Mouse (Mus musculus): Measurements from ENCODE around the gene Prss2.
"Not testable (repeated sequence)": the region's sequence is repeated elsewhere in the genome, so short reads cannot be mapped to it uniquely, and the experiment has no call there.

Gene Prss2

GRCm38 (mm10) chr6:41521487-41521886, at the start of gene Prss2:
Gene Prss2 (plus strand): TSS chr6:41521787.
- in situ Hi-C loops (cut with MboI; ENCODE audit: low sequenced_read_pairs), result no loop called here

DNA sequence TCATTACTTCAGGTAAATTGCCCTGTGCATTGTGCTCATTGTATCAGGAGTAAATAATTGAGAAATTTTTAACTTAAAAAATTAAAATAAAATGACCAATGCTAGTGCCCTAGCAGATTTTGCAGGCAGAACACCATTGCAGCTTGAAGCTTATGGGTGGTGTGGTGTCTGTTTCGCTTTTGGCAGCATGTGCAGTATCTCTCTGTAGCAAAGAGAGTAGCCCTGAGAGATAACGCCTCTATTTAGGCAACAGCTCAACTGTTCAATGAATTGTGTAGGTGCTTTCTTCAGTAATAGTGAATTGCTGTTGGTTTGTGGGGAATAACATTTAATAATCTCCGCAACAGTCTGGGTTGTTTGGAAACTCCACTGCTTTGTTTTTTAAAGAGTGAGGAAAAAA, 22.2 kb upstream of the Prss2 start:
- in situ Hi-C loops (cut with MboI; ENCODE audit: low sequenced_read_pairs), result no loop called here

DNA sequence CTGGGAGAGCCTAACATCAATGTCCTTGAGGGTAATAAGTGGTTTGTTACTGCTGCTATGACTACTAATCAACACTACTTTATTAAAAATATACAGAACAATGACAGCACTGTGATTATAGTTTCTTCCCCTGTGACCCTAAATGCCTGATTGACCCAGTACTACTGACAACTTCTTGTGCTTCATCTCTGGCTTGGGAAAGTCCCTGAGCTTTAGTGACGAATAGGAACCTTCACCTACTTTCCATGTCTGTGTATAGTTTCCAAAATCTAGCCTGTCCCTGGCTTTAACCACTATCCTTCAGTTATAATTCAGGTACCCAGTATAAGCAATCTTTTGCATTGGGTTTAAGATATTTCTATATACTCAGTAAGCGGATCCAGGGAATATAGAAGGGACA, 16.7 kb upstream of the Prss2 start:
- in situ Hi-C loops (cut with MboI; ENCODE audit: low sequenced_read_pairs), result no loop called here

- in situ Hi-C loops (cut with MboI; ENCODE audit: low sequenced_read_pairs), result no loop called here
These were observed 16.3 kb upstream of the Prss2 start for GRCm38 (mm10) chr6:41505323-41505722.

GRCm38 (mm10) chr6:41518017-41518524, 3.5 kb upstream of the Prss2 start:
- in situ Hi-C loops (cut with MboI; ENCODE audit: low sequenced_read_pairs), result no loop called here

GRCm38 (mm10) chr6:41526453-41526852, 4.9 kb downstream of the Prss2 start:
- in situ Hi-C loops (cut with MboI; ENCODE audit: low sequenced_read_pairs), result no loop called here

- in situ Hi-C loops (cut with MboI; ENCODE audit: low sequenced_read_pairs), result no loop called here
These were observed 5.8 kb downstream of the Prss2 start for GRCm38 (mm10) chr6:41527402-41527801.

DNA sequence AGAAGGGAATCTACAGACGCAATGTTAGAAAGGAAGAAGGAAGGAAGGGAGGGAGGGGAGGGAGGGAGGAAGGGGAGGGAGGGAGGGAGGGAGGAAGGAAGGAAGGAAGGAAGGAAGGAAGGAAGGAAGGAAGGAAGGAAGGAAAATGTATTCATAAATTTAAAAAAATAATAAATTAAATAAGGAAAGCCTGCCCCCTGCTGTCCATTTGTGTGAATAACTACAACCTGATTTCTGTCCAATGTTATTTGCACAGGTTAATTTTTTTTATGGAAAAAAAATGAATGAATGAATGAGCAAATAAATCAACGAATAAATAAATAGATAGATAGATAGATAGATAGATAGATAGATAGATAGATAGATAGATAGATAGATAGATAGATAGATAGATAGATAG, 8.4 kb downstream of the Prss2 start:
- in situ Hi-C loops (cut with MboI; ENCODE audit: low sequenced_read_pairs), result not testable (repeated sequence)

GRCm38 (mm10) chr6:41532181-41532580, 10.6 kb downstream of the Prss2 start:
- in situ Hi-C loops (cut with MboI; ENCODE audit: low sequenced_read_pairs), result no loop called here

- in situ Hi-C loops (cut with MboI; ENCODE audit: low sequenced_read_pairs), result no loop called here
These were observed 11.2 kb downstream of the Prss2 start for GRCm38 (mm10) chr6:41532687-41533284.

GRCm38 (mm10) chr6:41537376-41537775, 15.8 kb downstream of the Prss2 start:
- in situ Hi-C loops (cut with MboI; ENCODE audit: low sequenced_read_pairs), result no loop called here

- in situ Hi-C loops (cut with MboI; ENCODE audit: low sequenced_read_pairs), result not testable (repeated sequence)
These were observed 16.7 kb downstream of the Prss2 start for GRCm38 (mm10) chr6:41538296-41538695.

GRCm38 (mm10) chr6:41540746-41541145, 19.2 kb downstream of the Prss2 start:
- in situ Hi-C loops (cut with MboI; ENCODE audit: low sequenced_read_pairs), result no loop called here

DNA sequence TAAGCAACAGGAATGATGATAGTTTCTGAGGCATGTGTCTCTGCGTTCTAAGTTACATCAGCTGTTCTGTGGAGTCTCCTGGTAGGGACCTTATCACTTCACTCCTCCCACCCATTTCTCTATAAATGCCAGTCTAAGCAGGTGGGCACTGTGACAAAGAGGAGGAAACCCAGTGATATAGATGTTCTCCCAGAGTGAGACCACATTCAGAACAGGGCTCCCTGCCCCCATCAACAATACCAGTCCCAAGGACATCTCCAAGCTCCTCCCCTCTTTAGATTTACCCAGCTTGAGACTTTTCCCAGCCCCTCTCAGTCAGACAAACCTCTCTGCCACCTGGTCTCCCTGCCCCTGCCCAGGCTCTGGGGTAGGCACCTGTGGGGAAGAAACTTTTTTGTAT, 20.2 kb downstream of the Prss2 start:
- in situ Hi-C loops (cut with MboI; ENCODE audit: low sequenced_read_pairs), result no loop called here

DNA sequence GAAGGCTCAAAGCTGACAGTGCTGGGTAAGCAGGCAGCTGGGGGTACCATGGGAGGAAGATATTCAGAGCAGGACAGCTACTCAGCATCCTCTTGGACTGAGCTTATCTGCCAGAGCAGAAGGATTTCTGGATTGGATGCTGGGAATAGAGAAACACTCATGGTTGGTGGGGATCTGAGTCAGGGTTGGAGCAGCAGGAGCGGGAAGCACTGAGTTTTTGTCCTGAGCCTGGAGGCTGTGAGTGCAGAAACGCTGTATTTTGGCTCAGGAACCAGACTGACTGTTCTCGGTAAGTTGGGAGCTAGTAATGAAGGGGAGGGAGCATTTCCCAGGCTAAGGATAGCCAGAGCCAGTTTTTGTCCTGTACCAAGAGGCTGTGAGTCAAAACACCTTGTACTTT, 21.4 kb downstream of the Prss2 start:
- in situ Hi-C loops (cut with MboI; ENCODE audit: low sequenced_read_pairs), result no loop called here

GRCm38 (mm10) chr6:41543411-41544050, 21.9 kb downstream of the Prss2 start:
- in situ Hi-C loops (cut with MboI; ENCODE audit: low sequenced_read_pairs), result no loop called here

DNA sequence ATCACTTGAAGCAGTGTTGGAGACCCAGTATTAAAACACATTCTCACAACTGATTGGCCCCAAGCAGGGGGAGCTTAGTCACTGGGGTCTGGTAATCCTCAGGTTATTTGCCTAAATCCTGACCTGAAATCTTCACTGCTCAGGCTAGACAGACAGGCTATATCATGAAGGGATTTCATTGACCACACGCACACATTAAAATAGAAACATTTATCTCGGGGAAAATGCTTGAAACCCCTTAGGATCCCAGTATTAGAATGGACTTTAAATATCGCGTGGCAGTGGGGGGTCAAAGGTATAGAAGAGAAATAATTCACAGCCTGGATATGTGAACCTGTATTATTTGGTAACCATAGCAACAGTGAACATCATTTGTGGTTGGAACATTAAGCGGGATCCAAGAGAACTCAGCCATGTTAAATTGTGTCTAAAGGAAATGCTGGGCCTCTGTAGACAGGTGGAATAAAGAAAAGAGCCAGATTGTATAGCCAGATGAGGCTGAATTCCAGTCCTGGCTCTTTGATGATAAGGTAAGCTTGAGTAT, 22.9 kb downstream of the Prss2 start:
- in situ Hi-C loops (cut with MboI; ENCODE audit: low sequenced_read_pairs), result no loop called here

DNA sequence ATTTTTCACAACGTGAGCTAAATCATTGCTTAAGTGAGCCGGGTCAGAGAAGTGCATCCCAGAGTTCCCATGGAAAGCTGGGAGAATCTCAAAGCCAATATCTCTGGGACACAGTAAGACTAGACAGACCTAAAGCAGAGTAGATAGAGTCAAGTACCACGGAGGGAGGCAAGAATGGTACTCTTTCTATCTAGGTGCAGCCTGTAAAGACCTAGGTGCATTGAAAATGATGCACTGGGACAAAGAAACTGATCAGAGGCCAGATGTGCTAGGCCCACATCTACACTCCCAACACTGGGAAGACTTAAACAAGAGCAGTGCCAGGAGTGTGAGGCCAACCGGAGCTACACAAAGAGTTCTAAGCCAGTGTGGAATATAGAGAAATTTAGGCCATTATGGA, 23.7 kb downstream of the Prss2 start:
- in situ Hi-C loops (cut with MboI; ENCODE audit: low sequenced_read_pairs), result no loop called here

DNA sequence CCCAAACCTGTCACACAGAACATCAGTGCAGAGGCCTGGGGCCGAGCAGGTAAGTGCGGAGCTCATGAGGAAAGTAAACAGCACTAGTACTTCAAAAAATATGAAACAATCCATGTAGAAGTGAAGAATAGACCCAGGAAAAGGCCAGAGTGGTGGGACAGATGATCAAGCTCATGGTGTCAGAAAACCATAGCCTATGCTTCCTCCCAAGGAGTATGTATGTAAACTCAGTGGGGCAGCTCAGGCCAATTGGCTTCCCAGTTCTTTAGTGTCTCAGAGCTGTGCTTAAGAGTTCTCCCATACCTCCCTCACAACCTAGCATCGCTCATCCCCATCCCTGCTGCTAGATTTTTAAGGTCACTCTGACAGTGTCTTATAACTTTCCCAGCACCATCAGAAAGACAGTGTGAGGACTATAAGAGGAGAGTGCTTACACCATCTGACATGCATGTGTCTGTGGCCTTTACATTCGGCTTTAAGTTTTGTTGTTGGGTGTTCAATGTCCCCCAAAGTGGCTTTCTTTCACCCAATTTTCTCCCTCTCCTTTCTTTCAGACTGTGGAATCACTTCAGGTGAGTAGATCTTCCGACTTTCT, 25.6 kb downstream of the Prss2 start:
- in situ Hi-C loops (cut with MboI; ENCODE audit: low sequenced_read_pairs), result no loop called here

DNA sequence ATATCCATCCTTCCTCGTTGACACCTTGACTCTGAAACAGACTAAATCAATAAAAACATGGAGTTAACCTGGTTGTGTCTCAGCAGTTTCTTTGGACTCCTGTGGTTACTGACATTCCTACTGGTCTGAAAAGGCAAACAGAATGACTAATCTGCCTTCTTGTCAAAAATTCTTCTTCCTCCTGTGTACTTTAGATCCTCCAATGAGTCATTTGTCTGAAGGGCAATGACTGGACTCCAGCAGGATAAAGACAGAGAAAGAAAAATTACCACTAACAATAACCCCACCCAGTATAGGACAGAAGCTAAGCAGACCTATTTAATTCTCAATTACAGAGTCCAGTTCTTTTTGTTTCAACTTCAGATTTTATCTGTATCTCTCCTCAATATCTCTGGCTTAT, 26.7 kb downstream of the Prss2 start:
- in situ Hi-C loops (cut with MboI; ENCODE audit: low sequenced_read_pairs), result no loop called here

GRCm38 (mm10) chr6:41553356-41554010, 31.9 kb downstream of the Prss2 start:
- in situ Hi-C loops (cut with MboI; ENCODE audit: low sequenced_read_pairs), result no loop called here

Data from CH12F3 (cell line).